Mouse (Mus musculus): ENCODE data around the gene Gtsf1.

- TF ChIP-seq POLR2A (IDR thresholded peaks at IDR 0.05; ENCODE audit: extremely low read depth, insufficient read depth, low read length) (no peak), CTCF (IDR thresholded peaks at IDR 0.05; ENCODE audit: low read depth, low read length) (no peak)
Measured at GRCm38 (mm10) chr15:103359869-103360602, 70.2 kb downstream of the Gtsf1 start.
